Mouse (Mus musculus) urinary bladder, postnatal 25 days (tissue): ENCODE measurements around the gene Ppfia1.

Experiments
- DNase-seq: peaks from one replicate; pipeline ENCODE4 v3.0.0; 2022; ENCODE audit warnings: low spot score

Ppfia1 gene

GRCm38 (mm10) chr7:144489067-144489774 lies 64.3 kb downstream of the Ppfia1 start:
- no peak for DNase-seq

DNA sequence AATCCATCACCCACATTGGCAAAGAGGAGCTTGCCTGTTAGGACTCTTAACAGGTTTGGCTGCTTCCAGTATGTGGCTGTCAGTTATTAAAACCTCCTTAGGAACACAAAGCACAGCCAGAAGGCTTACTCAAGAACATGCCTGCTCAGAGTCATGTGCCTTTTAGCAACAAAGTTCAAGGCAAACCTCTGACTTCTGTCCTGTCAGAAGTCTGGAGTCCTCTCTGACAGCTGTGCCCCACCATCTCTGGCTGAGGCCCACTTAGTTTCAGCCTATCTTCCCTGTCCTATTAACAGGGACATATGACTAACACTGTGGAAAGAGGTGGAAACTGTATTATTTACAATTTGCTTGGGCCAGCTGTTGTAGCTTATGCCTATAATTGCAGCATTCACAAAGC lies 73.2 kb downstream of the Ppfia1 start:
- no peak for DNase-seq

DNA sequence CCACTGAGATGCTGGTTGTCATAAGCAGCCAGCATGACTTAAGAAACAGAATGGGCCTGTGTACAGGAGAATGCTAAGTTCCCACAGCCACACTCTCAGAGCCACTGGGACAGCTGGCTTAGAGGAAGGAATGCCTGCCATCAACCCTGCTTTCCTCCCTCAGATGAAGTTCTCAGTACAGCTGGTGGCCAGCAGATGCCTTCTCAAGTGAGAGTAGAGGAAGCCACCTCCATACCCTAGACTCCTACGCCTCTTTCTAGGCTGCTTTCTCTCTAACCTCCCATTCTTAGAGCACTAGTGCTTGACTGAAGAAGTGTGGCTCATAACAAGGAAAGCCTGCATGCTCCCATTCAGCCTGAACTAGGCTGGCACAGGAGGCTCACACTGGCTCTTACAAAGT lies 74.0 kb downstream of the Ppfia1 start:
- DNase-seq, result no peak

GRCm38 (mm10) chr7:144475741-144476140 lies 77.8 kb downstream of the Ppfia1 start:
- DNase-seq, result no peak

DNA sequence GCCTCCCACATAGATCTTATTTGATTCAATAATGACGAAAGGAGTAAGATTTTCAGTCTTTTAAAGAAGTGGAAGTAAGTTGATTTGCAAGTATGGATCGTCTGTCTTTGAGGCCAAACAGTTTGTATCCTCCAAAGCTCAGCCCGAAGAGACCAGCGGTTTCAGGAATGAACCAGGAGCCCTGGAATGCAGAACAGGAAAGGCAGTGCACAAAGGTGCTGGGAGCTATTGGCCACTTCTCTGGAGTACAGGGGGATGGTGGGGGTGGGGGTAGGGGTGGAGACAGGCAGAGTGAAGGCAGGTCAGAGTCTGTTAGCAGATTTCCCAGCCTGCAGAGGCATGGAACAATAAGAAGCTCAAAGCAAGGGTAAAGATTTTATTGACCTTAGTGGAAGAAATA lies 80.0 kb downstream of the Ppfia1 start:
- no peak for DNase-seq

DNA sequence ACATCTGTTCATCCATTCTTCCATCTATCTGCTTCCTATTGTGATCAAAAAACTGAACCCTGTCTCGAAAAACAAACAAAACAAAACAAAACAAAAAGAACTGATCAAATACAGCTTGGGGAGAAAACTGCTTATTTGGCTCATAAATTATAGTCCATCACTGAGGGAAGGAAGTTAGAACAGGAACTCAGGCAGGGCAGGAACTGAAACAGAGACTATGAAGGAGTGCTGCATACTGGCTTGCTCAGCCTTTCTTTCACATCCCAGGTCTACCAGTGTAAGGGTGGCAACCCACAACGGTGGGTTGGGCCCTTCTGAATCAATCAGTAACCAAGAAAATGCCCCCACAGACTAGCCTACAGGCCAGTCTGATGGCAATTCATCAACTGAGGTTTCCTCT lies 82.4 kb downstream of the Ppfia1 start:
- DNase-seq, result no peak

DNA sequence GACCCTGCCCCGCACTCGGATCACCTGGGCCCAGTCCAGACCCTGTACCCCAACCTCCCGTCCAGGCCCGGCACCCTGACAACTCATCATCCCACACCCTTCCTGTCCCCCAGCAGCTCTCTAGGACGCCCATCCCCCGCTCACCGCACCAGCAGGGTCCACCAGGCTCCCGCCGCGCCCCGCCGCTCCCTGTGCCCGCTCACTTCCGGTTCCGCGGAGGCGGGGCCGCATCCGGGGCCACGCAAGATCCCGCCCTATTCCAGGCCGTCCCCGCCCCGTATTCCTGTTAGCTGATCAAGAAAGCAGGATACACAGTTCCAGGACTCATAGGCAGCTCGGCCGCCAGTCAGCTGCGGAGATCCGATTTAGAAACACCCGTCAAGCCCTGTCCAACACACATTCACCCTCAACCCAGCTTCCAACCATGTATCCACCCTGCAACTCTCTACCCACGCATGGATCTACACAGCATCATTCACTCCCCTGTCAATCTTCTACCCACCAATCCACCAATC lies 82.9 kb downstream of the Ppfia1 start, which contains the start of gene Cttn:
Cttn (minus strand) TSS at position 465 of the 515 bp plus-strand sequence.
- DNase-seq, result peak; percentile 88

- DNase-seq, result peak; percentile 27
These were observed 83.5 kb downstream of the Ppfia1 start for GRCm38 (mm10) chr7:144469908-144470544.

DNA sequence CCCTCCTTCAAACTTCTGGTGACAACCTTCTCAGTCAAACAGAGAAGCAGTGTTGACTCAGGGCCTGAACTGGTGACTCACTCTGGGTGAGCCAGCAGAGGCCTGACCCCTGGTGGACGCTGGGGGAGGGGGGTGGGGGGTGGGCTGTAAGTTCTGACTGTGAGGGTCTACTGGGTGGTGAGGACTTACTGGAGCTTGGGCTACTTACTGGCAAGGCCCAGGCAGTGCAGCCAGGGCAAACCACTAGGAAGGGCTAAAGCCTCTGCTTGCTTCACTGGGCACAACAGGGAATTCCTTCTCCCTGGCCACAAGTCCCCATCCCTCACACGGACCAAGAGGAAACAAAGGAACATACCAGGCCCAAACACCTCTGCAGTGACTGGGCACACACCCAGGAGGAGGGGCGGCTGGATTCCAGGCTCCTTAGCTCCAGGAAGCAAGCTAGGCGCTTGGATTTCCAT lies 84.3 kb downstream of the Ppfia1 start:
- peak; percentile 26 for DNase-seq

DNA sequence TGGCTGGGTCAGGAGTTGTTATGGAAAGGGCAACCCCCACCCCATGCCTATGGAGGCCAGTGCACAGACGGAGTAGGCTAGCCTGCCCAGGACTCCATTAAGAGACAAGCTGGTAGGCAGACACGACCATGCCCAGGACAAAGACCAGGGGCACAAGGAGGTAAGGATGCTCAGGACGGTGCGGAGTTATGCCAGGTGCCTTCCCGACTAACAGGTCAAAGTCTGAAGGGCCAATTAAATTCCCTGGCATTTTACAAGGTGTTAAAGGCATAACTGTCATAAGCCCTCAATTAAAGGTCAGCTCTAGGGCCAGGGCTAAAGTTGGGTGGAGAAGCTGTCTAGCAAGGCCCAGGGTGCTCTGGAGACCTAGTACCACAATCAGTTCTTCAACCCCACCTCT lies 84.8 kb downstream of the Ppfia1 start:
- no peak for DNase-seq

GRCm38 (mm10) chr7:144462577-144462976 lies 91.0 kb downstream of the Ppfia1 start:
- DNase-seq, result no peak

DNA sequence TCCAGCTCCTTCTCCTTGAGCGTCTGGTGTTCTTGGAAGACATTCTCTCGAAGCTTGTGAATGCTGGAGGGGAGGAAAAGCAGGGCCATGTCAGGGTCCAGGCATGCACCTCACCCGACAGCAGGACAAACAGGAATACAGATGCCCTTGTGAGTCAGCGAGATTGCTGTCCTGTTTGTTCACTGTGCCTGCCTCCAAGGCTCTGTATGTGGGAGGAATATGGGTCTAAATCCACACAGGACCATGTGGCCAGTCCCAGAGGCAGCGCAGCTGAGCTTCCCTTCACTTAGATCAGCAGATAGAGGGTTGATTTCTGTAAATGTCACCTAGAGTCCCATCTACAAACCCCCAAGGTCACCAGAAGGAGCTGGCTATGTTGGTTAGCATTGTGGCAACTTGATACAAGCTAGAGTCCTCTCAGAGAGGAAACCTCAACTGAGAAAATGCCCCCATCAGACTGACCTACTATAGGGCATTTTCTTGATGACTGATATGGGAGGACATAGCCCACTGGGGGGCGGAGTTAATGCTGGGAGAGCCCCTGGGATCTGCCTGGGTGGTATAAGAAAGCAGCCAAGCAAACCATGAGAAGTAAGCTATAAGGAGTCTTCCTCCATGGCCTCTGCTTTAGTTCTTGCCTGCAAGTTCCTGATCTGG lies 92.2 kb downstream of the Ppfia1 start:
- no peak for DNase-seq

GRCm38 (mm10) chr7:144458881-144459280 lies 94.6 kb downstream of the Ppfia1 start:
- DNase-seq, result no peak

DNA sequence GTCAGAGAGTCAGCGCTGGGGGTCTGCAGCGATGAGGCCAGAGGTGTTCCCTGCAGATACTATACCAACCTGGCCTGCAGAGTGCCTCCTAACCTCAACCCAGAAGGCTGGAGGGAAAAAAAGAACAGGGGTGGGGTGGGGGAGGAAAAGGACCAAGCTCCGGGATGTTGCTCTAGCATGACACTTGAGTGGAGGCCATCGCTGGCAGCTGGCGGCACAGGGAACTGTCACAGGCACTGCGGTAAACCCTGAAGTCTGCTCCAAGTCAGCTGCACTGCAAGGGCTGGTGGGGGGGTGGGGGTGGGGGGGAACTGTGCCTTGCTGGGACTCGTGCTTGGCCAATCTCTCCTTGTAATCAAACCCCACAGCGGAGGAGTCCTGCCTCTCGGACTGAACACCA lies 102.9 kb downstream of the Ppfia1 start:
- DNase-seq, result no peak

GRCm38 (mm10) chr7:144449637-144450570 lies 103.6 kb downstream of the Ppfia1 start:
- DNase-seq, result peak; percentile 66

DNA sequence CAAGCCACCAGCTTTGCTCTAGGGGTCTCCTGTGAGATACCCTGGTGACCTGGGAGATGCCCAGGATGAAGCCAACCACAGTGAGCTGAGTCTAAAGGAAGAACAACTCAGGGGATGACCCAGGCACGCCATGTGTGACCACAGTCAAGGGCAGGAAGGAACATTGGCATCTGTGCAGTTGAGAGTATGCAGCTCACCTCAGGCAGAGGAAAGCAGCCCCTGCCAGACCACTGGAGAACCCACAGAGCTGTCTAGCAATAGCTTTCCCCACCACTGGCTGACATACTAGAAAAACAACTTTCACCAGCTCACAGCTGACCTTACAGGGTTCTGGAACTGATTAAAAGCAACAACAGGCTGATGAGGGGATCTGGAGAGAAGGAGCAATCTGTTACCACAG lies 105.3 kb downstream of the Ppfia1 start:
- no peak for DNase-seq

GRCm38 (mm10) chr7:144447146-144447545 lies 106.4 kb downstream of the Ppfia1 start:
- no peak for DNase-seq

GRCm38 (mm10) chr7:144444788-144445187 lies 108.7 kb downstream of the Ppfia1 start:
- no peak for DNase-seq

DNA sequence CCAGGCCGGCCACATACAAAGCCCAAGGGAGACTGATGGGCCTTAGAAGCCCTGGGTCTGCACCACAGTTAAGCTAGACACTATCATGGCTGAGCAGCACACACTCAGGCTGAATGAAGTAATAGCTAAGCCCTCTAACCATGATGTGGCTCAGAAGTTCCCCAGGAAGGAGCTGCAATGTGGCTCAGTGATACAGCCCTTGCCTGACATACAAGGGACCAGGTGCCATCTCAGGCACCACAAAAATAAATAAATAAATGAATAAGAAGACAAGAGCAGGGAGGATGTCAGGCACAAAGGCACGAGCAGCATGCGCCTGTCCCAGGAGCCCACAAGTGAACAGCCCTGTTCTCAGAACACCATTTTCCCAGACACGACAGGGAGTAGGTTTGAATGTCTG lies 111.6 kb downstream of the Ppfia1 start:
- no peak for DNase-seq

DNA sequence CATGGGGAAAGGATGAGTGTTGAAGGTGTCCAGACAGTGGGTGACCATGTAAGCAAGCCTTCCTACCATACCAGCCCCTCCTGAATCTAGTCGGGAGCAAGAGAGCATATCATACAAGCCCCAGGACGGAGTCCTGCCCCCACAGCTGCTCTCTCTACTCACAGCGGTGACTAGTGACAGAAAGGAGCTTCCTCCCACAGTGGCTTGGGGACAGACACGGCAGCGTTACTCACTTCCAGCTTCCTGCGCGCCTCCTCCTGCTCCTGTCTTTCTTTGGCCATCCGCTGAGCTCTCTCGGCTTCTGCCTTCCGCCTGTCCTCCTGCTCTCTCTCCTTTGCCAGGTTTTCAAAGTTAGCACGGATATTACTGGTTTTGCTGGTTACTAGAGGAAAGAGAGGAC lies 112.1 kb downstream of the Ppfia1 start:
- no peak for DNase-seq

GRCm38 (mm10) chr7:144438811-144439210 lies 114.7 kb downstream of the Ppfia1 start:
- DNase-seq, result no peak

GRCm38 (mm10) chr7:144432920-144433319 lies 120.6 kb downstream of the Ppfia1 start:
- no peak for DNase-seq
